Mouse (Mus musculus): ENCODE data around the gene Prkcb. TPM values are rescaled to one million over a fixed set of nuclear protein-coding genes. Genes with fewer than 3 reads are reported as not detected.
A peak's percentile ranks its signal among the peaks of the same experiment; 100 is the strongest.

Prkcb gene
- polyA plus RNA-seq, 1 experiment, result 767 TPM

GRCm38 (mm10) chr7:122329588-122329987 is 41.0 kb downstream of the Prkcb start:
- TF ChIP-seq POLR2A (IDR thresholded peaks at IDR 0.05; ENCODE audit: extremely low read depth, insufficient read depth, low read length), result no peak
- TF ChIP-seq CTCF (IDR thresholded peaks at IDR 0.05; ENCODE audit: extremely low read depth, insufficient read depth, low read length), result no peak
- peaks cover 13% of the 10 kb centered on the region; the same call in 1 of the 2 replicates for H3K4me1 ChIP-seq (ENCODE audit: control insufficient read depth, insufficient read depth, low read length)
- H3K27ac ChIP-seq (ENCODE audit: insufficient read depth, low read length), result no peak overlapping the region
- H3K4me3 ChIP-seq (ENCODE audit: insufficient read depth, low read length), result no peak overlapping the region

GRCm38 (mm10) chr7:122333686-122334085 is 45.1 kb downstream of the Prkcb start:
- peaks cover 21% of the 10 kb centered on the region for H3K4me1 ChIP-seq (ENCODE audit: control insufficient read depth, insufficient read depth, low read length)
- H3K4me3 ChIP-seq (ENCODE audit: insufficient read depth, low read length), result no peak overlapping the region
- no peak overlapping the region for H3K27ac ChIP-seq (ENCODE audit: insufficient read depth, low read length)
- TF ChIP-seq POLR2A (IDR thresholded peaks at IDR 0.05; ENCODE audit: extremely low read depth, insufficient read depth, low read length), result no peak
- TF ChIP-seq CTCF (IDR thresholded peaks at IDR 0.05; ENCODE audit: extremely low read depth, insufficient read depth, low read length), result no peak

- no peak overlapping the region for H3K27ac ChIP-seq (ENCODE audit: insufficient read depth, low read length)
Measured at GRCm38 (mm10) chr7:122337302-122337701, 48.8 kb downstream of the Prkcb start.

DNA sequence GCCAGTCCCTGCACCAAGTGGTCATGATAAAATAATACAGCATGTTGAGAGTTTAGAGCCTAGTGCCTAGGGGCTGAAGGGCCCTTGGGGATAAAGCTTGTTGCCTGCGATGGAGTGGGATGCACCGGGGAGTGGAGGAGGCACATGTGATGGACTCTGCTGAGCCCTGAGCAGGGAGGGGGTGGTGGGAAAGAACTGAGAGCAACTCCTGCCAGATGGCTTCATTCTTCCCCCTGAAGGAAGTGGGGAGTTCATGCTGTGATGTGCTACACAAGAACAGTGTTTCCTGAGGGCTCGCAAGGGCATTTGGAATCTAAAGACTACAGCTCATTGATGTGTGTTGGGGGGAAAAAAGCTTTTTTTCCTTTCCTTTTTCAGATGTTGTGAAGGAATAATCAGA is 49.5 kb downstream of the Prkcb start:
- no peak for TF ChIP-seq CTCF (IDR thresholded peaks at IDR 0.05; ENCODE audit: extremely low read depth, insufficient read depth, low read length)
- TF ChIP-seq POLR2A (IDR thresholded peaks at IDR 0.05; ENCODE audit: extremely low read depth, insufficient read depth, low read length), result no peak
- peaks cover 13% of the 10 kb centered on the region for H3K4me1 ChIP-seq (ENCODE audit: control insufficient read depth, insufficient read depth, low read length)
- no peak overlapping the region for H3K27ac ChIP-seq (ENCODE audit: insufficient read depth, low read length)
- no peak overlapping the region for H3K4me3 ChIP-seq (ENCODE audit: insufficient read depth, low read length)

More at GRCm38 (mm10) chr7:122337302-122337701, 48.8 kb downstream of the Prkcb start:
- no peak overlapping the region for H3K4me3 ChIP-seq (ENCODE audit: insufficient read depth, low read length)
- no peak for TF ChIP-seq CTCF (IDR thresholded peaks at IDR 0.05; ENCODE audit: extremely low read depth, insufficient read depth, low read length)
- TF ChIP-seq POLR2A (IDR thresholded peaks at IDR 0.05; ENCODE audit: extremely low read depth, insufficient read depth, low read length), result no peak
- H3K4me1 ChIP-seq (ENCODE audit: control insufficient read depth, insufficient read depth, low read length), result peaks cover 14% of the 10 kb centered on the region

DNA sequence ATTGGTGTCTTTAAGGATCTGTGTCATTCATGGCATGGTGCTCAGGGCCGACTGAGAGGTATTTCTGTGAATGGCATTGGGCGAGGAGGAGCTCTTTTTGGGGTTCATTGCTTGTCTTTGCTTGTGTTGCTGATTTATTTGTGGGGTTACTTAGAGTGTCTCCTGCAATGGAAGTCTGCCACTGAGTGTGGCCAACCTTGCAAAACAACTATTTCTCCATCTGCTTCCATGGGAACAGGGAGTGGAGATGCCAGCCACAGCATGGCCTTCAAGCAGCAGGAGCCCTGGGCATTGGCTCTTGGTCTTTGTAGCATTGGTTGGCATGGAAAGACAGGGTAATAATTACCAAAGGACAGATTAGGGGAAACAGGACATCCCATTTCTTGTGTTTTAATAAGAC is 50.9 kb downstream of the Prkcb start:
- Histone ChIP-seq H3K4me1 (ENCODE audit: control insufficient read depth, insufficient read depth, low read length) (peaks cover 12% of the 10 kb centered on the region), H3K27ac (ENCODE audit: insufficient read depth, low read length) (no peak overlapping the region), H3K4me3 (ENCODE audit: insufficient read depth, low read length) (no peak overlapping the region)
- TF ChIP-seq POLR2A (IDR thresholded peaks at IDR 0.05; ENCODE audit: extremely low read depth, insufficient read depth, low read length) (no peak), CTCF (IDR thresholded peaks at IDR 0.05; ENCODE audit: extremely low read depth, insufficient read depth, low read length) (no peak)

DNA sequence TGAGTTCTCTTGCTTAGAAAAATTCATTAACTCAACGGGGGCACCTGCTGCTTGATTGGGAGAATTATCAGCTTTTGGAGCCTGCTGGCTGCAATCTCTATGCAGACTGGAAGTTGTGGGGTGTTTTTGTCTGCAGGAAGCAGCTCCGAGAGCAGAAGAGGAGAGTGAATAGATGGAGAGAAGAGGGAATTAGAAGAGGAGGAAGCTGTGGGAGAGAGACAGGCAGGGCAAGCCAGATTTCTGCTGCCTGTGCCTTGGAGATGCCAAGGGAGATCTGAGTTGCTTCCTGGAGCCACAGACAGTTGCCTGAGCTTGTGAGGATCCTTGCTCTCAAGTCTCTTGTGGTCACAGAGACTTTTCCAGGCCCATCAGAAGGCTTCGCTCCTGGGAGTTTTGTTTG is 53.3 kb downstream of the Prkcb start:
- no peak overlapping the region for H3K4me3 ChIP-seq (ENCODE audit: insufficient read depth, low read length)
- peaks cover 17% of the 10 kb centered on the region for H3K4me1 ChIP-seq (ENCODE audit: control insufficient read depth, insufficient read depth, low read length)
- H3K27ac ChIP-seq (ENCODE audit: insufficient read depth, low read length), result no peak overlapping the region
- TF ChIP-seq POLR2A (IDR thresholded peaks at IDR 0.05; ENCODE audit: extremely low read depth, insufficient read depth, low read length) (no peak), CTCF (IDR thresholded peaks at IDR 0.05; ENCODE audit: extremely low read depth, insufficient read depth, low read length) (no peak)

DNA sequence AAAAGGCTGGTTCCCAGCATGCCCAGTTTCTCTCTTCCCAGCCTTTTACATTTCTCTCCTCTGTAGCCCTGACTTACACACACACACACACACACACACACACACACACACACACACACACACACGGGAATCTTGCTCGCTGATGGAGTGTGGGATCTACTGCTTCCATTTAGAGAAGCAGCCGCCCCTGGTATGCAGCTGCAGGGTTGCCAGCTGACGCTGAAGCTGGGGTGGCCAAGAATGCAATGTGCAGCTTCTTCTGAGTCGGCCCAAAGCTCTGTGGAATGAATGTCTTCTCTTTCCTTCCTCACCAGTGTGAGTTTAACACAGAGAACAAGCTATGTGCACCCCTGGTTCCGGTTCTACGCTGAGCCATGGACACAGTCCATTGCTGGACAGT is 56.1 kb downstream of the Prkcb start:
- H3K4me3 ChIP-seq (ENCODE audit: insufficient read depth, low read length), result no peak overlapping the region
- H3K4me1 ChIP-seq (ENCODE audit: control insufficient read depth, insufficient read depth, low read length), result peaks cover 20% of the 10 kb centered on the region
- no peak for TF ChIP-seq POLR2A (IDR thresholded peaks at IDR 0.05; ENCODE audit: extremely low read depth, insufficient read depth, low read length)
- TF ChIP-seq CTCF (IDR thresholded peaks at IDR 0.05; ENCODE audit: extremely low read depth, insufficient read depth, low read length), result no peak
- H3K27ac ChIP-seq (ENCODE audit: insufficient read depth, low read length), result no peak overlapping the region

DNA sequence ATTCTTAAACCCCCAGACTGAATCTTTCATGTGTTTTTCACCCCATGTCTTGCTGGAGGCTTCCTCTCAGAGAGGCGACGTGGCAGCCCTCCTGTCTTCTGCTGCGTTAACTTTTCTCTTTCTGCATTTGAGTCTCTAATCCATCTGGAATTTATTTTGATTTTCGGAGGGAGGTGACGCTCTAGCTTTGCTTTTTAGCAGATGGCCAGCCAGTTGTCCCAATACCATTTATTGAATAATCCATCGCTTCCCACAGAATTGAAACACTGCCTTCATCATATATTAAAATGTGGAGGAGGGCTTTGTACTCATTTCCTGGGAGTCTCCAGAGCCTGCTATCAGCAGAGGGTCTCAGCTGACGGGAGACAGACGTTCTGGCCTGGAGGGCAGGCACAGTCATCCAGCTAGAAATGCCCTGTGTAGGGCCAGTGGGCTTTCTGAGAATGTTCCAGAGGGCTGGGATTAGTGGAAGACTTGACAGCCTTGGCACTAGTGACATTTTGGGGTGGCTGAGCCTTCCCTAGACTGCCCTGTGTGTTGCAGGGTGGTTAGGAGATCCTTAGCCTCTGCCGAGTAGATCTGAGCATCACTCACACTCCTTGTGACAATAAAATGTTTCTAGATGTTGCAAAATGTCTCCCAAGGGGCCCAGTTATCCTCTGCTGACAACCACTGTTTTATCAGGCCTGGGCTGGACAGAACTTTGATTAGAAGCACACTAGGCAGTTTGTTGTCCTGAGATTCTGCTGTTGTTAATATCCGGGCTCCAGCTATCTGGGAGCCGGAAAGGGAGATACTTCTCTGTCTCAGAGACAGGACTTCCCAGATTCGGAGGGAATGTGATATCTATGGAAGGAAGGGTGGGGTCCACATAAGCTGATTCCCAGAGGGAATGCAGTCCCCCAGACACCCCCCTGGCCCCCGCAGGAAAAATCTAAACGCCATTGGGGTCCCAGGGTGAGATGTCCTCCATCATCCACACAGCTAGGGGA is 58.0 kb downstream of the Prkcb start:
- TF ChIP-seq POLR2A (IDR thresholded peaks at IDR 0.05; ENCODE audit: extremely low read depth, insufficient read depth, low read length) (no peak), CTCF (IDR thresholded peaks at IDR 0.05; ENCODE audit: extremely low read depth, insufficient read depth, low read length) (no peak)
- Histone ChIP-seq H3K27ac (ENCODE audit: insufficient read depth, low read length) (peak overlapping the region; percentile 25), H3K4me3 (ENCODE audit: insufficient read depth, low read length) (no peak overlapping the region), H3K4me1 (ENCODE audit: control insufficient read depth, insufficient read depth, low read length) (peaks cover 20% of the 10 kb centered on the region)

GRCm38 (mm10) chr7:122347433-122347832 is 58.9 kb downstream of the Prkcb start:
- peaks cover 20% of the 10 kb centered on the region for H3K4me1 ChIP-seq (ENCODE audit: control insufficient read depth, insufficient read depth, low read length)
- TF ChIP-seq CTCF (IDR thresholded peaks at IDR 0.05; ENCODE audit: extremely low read depth, insufficient read depth, low read length), result no peak
- TF ChIP-seq POLR2A (IDR thresholded peaks at IDR 0.05; ENCODE audit: extremely low read depth, insufficient read depth, low read length), result no peak
- no peak overlapping the region for H3K4me3 ChIP-seq (ENCODE audit: insufficient read depth, low read length)
- H3K27ac ChIP-seq (ENCODE audit: insufficient read depth, low read length), result peak overlapping the region; percentile 22

DNA sequence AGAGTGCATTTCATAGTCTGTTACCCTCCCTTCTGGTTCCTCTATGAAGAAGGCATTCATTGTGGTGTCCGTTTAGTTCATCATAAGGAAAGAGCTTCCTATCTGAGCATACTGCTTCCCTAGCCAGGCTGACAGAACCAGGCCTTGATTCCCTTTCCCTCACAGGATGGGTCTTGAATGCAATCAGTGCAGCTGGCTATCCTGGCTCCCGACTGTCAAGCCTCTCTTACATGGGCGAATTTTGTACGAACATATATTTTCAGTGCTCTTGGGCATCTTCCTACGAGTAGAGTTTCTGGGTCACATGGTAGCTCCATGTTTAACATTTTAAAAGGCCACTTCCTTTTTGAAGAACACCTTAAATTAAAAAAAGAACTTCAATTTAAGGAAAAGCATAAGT is 61.4 kb downstream of the Prkcb start:
- Histone ChIP-seq H3K4me1 (ENCODE audit: control insufficient read depth, insufficient read depth, low read length) (peaks cover 17% of the 10 kb centered on the region), H3K27ac (ENCODE audit: insufficient read depth, low read length) (no peak overlapping the region), H3K4me3 (ENCODE audit: insufficient read depth, low read length) (no peak overlapping the region)
- no peak for TF ChIP-seq POLR2A (IDR thresholded peaks at IDR 0.05; ENCODE audit: extremely low read depth, insufficient read depth, low read length)
- TF ChIP-seq CTCF (IDR thresholded peaks at IDR 0.05; ENCODE audit: extremely low read depth, insufficient read depth, low read length), result no peak

Data from cortical plate, adult 2 months (tissue).